Mouse (Mus musculus) hindbrain, postnatal 0 days (tissue): ENCODE measurements around the gene Itgb6. TPM values are rescaled to one million over a fixed set of nuclear protein-coding genes. Genes with fewer than 3 reads are reported as not detected.

Experiments used
- ATAC-seq: fragments of 200-750 bp; cut with Nextera tagmentation; 2 replicates; pipeline ENCODE4 v1.8.0; 2017; ENCODE audit warnings: mild to moderate bottlenecking, moderate TSS enrichment, moderate library complexity
- DNase-seq: peaks from one replicate; pipeline ENCODE4 v3.0.0-alpha.2; 2015; ENCODE audit warnings: low spot score
- H3K27ac ChIP-seq: fragments of 300-500 bp; sonication (generic); 2 replicates; pipeline ENCODE4 v1.5.1; 2014; ENCODE audit warnings: mild to moderate bottlenecking
- H3K27me3 ChIP-seq: fragments of 300-500 bp; sonication (generic); 2 replicates; pipeline ENCODE4 v1.6.1; 2014; ENCODE audit warnings: low read length, mixed read lengths; ENCODE audit not compliant: insufficient read depth
- H3K36me3 ChIP-seq: fragments of 300-500 bp; sonication (generic); 2 replicates; pipeline ENCODE4 v1.6.1; 2014; ENCODE audit warnings: low read length, mixed read lengths; ENCODE audit not compliant: insufficient read depth
- H3K4me1 ChIP-seq: fragments of 300-500 bp; sonication (generic); 2 replicates; pipeline ENCODE4 v1.6.1; 2014; ENCODE audit warnings: antibody characterized with exemption, low read length, mixed read lengths; ENCODE audit not compliant: insufficient read depth
- H3K4me2 ChIP-seq: fragments of 300-500 bp; sonication (generic); 2 replicates; pipeline ENCODE4 v1.6.1; 2014; ENCODE audit warnings: low read depth, mild to moderate bottlenecking, low read length, moderate library complexity, mixed read lengths
- H3K4me3 ChIP-seq: fragments of 300-500 bp; sonication (generic); 2 replicates; pipeline ENCODE4 v1.5.1; 2014; ENCODE audit warnings: low read length
- H3K9ac ChIP-seq: fragments of 300-500 bp; sonication (generic); replicated peaks from 2 replicates; pipeline ENCODE4 v1.6.1; 2014; ENCODE audit warnings: mild to moderate bottlenecking, low read length, moderate library complexity, mixed read lengths
- H3K9me3 ChIP-seq: fragments of 300-500 bp; sonication (generic); 2 replicates; pipeline ENCODE4 v1.6.1; 2016; ENCODE audit warnings: low read length, mixed read lengths
- CTCF ChIP-seq: IDR thresholded peaks from 2 replicates; pipeline ENCODE4 v1.5.1; 2016; ENCODE audit warnings: antibody characterized with exemption, control low read depth, low read depth
- WGBS: fragments of 180-500 bp; shearing (Covaris S2); extraction: QIAGEN DNeasy Blood & Tissue Kit; methylation state at CpG from one replicate; pipeline ENCODE4 v1.1.7; 2014; 5-methylcytosine and 5-hydroxymethylcytosine counted together
- polyA plus RNA-seq: library from polyadenylated mRNA; unstranded; fragments of >200 nt; fragmentation: Nextera tagmentation; extraction: Ambion mirVana; gene quantifications from 2 replicates; pipeline ENCODE4 v1.2.1, GENCODE M21; 2015
- total RNA-seq: library from RNA; depleted of rRNA; stranded (reverse); fragments of >200 nt; gene quantifications from 2 replicates; pipeline ENCODE4 v1.2.3, GENCODE M21; 2014

Itgb6 gene
- total and polyA plus RNA-seq, 2 experiments from 2014 or later: 0.05 to 0.08 TPM

- no peaks in the 10 kb centered on the region for H3K27me3 ChIP-seq
- 72% methylated on average over 1 of the region's 1 CpGs for WGBS
Measured at GRCm38 (mm10) chr2:60663071-60663470, 59.4 kb downstream of the Itgb6 start.

GRCm38 (mm10) chr2:60659993-60660392 lies 62.5 kb downstream of the Itgb6 start:
- 95% methylated on average over 4 of the region's 4 CpGs for whole genome bisulfite sequencing
- no peaks in the 10 kb centered on the region for H3K27me3 ChIP-seq
- no peaks in the 10 kb centered on the region for H3K4me1 ChIP-seq
- no peaks in the 10 kb centered on the region for H3K9me3 ChIP-seq
- H3K36me3 ChIP-seq: no peaks in the 10 kb centered on the region
- no peak for ATAC-seq
- no peak overlapping the region for H3K4me3 ChIP-seq
- H3K9ac ChIP-seq: no peak overlapping the region
- no peak overlapping the region for H3K27ac ChIP-seq
- DNase-seq: no peak
- H3K4me2 ChIP-seq: no peak overlapping the region
- no peak for TF ChIP-seq CTCF

More at GRCm38 (mm10) chr2:60663071-60663470, 59.4 kb downstream of the Itgb6 start:
- Histone ChIP-seq H3K4me1 (no peaks in the 10 kb centered on the region), H3K36me3 (no peaks in the 10 kb centered on the region), H3K27ac (no peak overlapping the region), H3K9me3 (no peaks in the 10 kb centered on the region), H3K9ac (no peak overlapping the region), H3K4me2 (no peak overlapping the region), H3K4me3 (no peak overlapping the region)
- TF ChIP-seq CTCF: no peak
- no peak for ATAC-seq
- DNase-seq: no peak

- Histone ChIP-seq H3K27me3 (no peaks in the 10 kb centered on the region), H3K9ac (no peak overlapping the region), H3K27ac (no peak overlapping the region), H3K4me3 (no peak overlapping the region), H3K4me1 (no peaks in the 10 kb centered on the region), H3K9me3 (no peaks in the 10 kb centered on the region), H3K36me3 (no peaks in the 10 kb centered on the region), H3K4me2 (no peak overlapping the region)
- no peak for TF ChIP-seq CTCF
- ATAC-seq (no peak), DNase-seq (no peak)
- WGBS: 63% methylated on average over 3 of the region's 3 CpGs
Measured at GRCm38 (mm10) chr2:60658992-60659391, 63.5 kb downstream of the Itgb6 start.

- TF ChIP-seq CTCF: no peak
- WGBS: 73% methylated on average over 4 of the region's 4 CpGs
- Histone ChIP-seq H3K4me2 (no peak overlapping the region), H3K4me3 (no peak overlapping the region), H3K9me3 (no peaks in the 10 kb centered on the region), H3K4me1 (no peaks in the 10 kb centered on the region), H3K27ac (no peak overlapping the region), H3K27me3 (no peaks in the 10 kb centered on the region), H3K36me3 (no peaks in the 10 kb centered on the region), H3K9ac (no peak overlapping the region)
- ATAC-seq (no peak), DNase-seq (no peak)
Measured at GRCm38 (mm10) chr2:60654828-60655227, 67.6 kb downstream of the Itgb6 start.

- Histone ChIP-seq H3K9me3 (no peaks in the 10 kb centered on the region), H3K27me3 (no peaks in the 10 kb centered on the region), H3K9ac (no peak overlapping the region), H3K4me3 (no peak overlapping the region), H3K36me3 (no peaks in the 10 kb centered on the region), H3K4me1 (no peaks in the 10 kb centered on the region), H3K4me2 (no peak overlapping the region), H3K27ac (no peak overlapping the region)
- no peak for ATAC-seq
- DNase-seq: no peak
- TF ChIP-seq CTCF: no peak
- 95% methylated on average over 5 of the region's 5 CpGs for WGBS
Measured at GRCm38 (mm10) chr2:60650155-60650554, 72.3 kb downstream of the Itgb6 start.

- Histone ChIP-seq H3K27me3 (no peaks in the 10 kb centered on the region), H3K9ac (no peak overlapping the region), H3K4me2 (no peak overlapping the region), H3K4me3 (no peak overlapping the region), H3K36me3 (no peaks in the 10 kb centered on the region), H3K9me3 (no peaks in the 10 kb centered on the region), H3K27ac (no peak overlapping the region), H3K4me1 (no peaks in the 10 kb centered on the region)
- 60% methylated on average over 5 of the region's 5 CpGs for WGBS
- no peak for TF ChIP-seq CTCF
- no peak for DNase-seq
- no peak for ATAC-seq
Measured at GRCm38 (mm10) chr2:60647650-60648049, 74.8 kb downstream of the Itgb6 start.

- H3K4me2 ChIP-seq: no peak overlapping the region
- no peaks in the 10 kb centered on the region for H3K9me3 ChIP-seq
- no peaks in the 10 kb centered on the region for H3K36me3 ChIP-seq
- 60% methylated on average over 6 of the region's 6 CpGs for WGBS
- DNase-seq (peak; percentile 27), ATAC-seq (peak; percentile 56; the same call in 1 of the 2 replicates)
- no peaks in the 10 kb centered on the region for H3K4me1 ChIP-seq
- no peak overlapping the region for H3K9ac ChIP-seq
- H3K27me3 ChIP-seq: no peaks in the 10 kb centered on the region
- no peak for TF ChIP-seq CTCF
- no peak overlapping the region for H3K4me3 ChIP-seq
- H3K27ac ChIP-seq: no peak overlapping the region
Measured at GRCm38 (mm10) chr2:60646583-60646982, 75.9 kb downstream of the Itgb6 start.
